Mouse (Mus musculus) midbrain, postnatal 0 days (tissue): ENCODE measurements at regions not wholly inside any gene's neighbourhood (a gene's known extent, or its start where the extent isn't known, plus 50 kb on each side); places are given as distances from the start of the nearest gene placed in this dataset.

Experiments used
- ATAC-seq: fragments of 200-750 bp; cut with Nextera tagmentation; 2 replicates; pipeline ENCODE4 v1.8.0; 2017; ENCODE audit warnings: moderate number of reproducible peaks, mild to moderate bottlenecking, moderate TSS enrichment, moderate library complexity; ENCODE audit not compliant: low FRiP score
- DNase-seq: peaks from one replicate; pipeline ENCODE4 v3.0.0-alpha.2; 2015; ENCODE audit warnings: low spot score
- H3K27ac ChIP-seq: fragments of 300-500 bp; sonication (generic); 2 replicates; pipeline ENCODE4 v1.5.1; 2014; ENCODE audit warnings: low read depth, mild to moderate bottlenecking, low read length, mixed read lengths
- H3K27me3 ChIP-seq: fragments of 300-500 bp; sonication (generic); 2 replicates; pipeline ENCODE4 v1.6.1; 2014; ENCODE audit warnings: low read length, control low read depth, mixed read lengths; ENCODE audit not compliant: insufficient read depth
- H3K36me3 ChIP-seq: fragments of 300-500 bp; sonication (generic); 2 replicates; pipeline ENCODE4 v1.6.1; 2014; ENCODE audit warnings: low read length, control low read depth, mixed read lengths; ENCODE audit not compliant: insufficient read depth
- H3K4me1 ChIP-seq: fragments of 300-500 bp; sonication (generic); 2 replicates; pipeline ENCODE4 v1.6.1; 2014; ENCODE audit warnings: mild to moderate bottlenecking, control low read depth, antibody characterized with exemption, low read length, mixed read lengths; ENCODE audit not compliant: insufficient read depth
- H3K4me2 ChIP-seq: fragments of 300-500 bp; sonication (generic); 2 replicates; pipeline ENCODE4 v1.6.1; 2014; ENCODE audit warnings: low read depth, mild to moderate bottlenecking, low read length, mixed read lengths; ENCODE audit not compliant: poor library complexity, severe bottlenecking
- H3K4me3 ChIP-seq: fragments of 300-500 bp; sonication (generic); 2 replicates; pipeline ENCODE4 v1.5.1; 2014; ENCODE audit warnings: low read depth, mild to moderate bottlenecking, low read length, moderate library complexity
- H3K9ac ChIP-seq: fragments of 300-500 bp; sonication (generic); replicated peaks from 2 replicates; pipeline ENCODE4 v1.6.1; 2014; ENCODE audit warnings: mild to moderate bottlenecking, low read length, moderate library complexity, mixed read lengths; ENCODE audit not compliant: poor library complexity, severe bottlenecking
- H3K9me3 ChIP-seq: fragments of 300-500 bp; sonication (generic); 2 replicates; pipeline ENCODE4 v1.6.1; 2016; ENCODE audit warnings: low read length, control low read depth
- CTCF ChIP-seq: IDR thresholded peaks from 2 replicates; pipeline ENCODE4 v1.5.1; 2016; ENCODE audit warnings: antibody characterized with exemption, mild to moderate bottlenecking
- WGBS: fragments of 180-500 bp; shearing (Covaris S2); extraction: QIAGEN DNeasy Blood & Tissue Kit; methylation state at CpG from one replicate; pipeline ENCODE4 v1.1.7; 2014; 5-methylcytosine and 5-hydroxymethylcytosine counted together

- no peak overlapping the region for H3K4me3 ChIP-seq
- DNase-seq (no peak), ATAC-seq (no peak)
- no peak overlapping the region for H3K4me2 ChIP-seq
- TF ChIP-seq CTCF, result no peak
- H3K27ac ChIP-seq, result no peak overlapping the region
- no peaks in the 10 kb centered on the region for H3K9me3 ChIP-seq
- 90% methylated on average over 3 of the region's 3 CpGs for WGBS
- no peaks in the 10 kb centered on the region for H3K4me1 ChIP-seq
- H3K27me3 ChIP-seq, result no peaks in the 10 kb centered on the region
- no peaks in the 10 kb centered on the region for H3K36me3 ChIP-seq
- no peak overlapping the region for H3K9ac ChIP-seq
Measured at GRCm38 (mm10) chr19:54555351-54555750, 511.4 kb downstream of the Adra2a start.

GRCm38 (mm10) chr19:54557984-54558383 lies 514.0 kb downstream of the Adra2a start:
- H3K4me3 ChIP-seq, result no peak overlapping the region
- no peaks in the 10 kb centered on the region for H3K4me1 ChIP-seq
- ATAC-seq (no peak), DNase-seq (no peak)
- no peaks in the 10 kb centered on the region for H3K36me3 ChIP-seq
- H3K9me3 ChIP-seq, result no peaks in the 10 kb centered on the region
- H3K27me3 ChIP-seq, result no peaks in the 10 kb centered on the region
- no peak overlapping the region for H3K9ac ChIP-seq
- no peak overlapping the region for H3K27ac ChIP-seq
- 44% methylated on average over 3 of the region's 3 CpGs for WGBS
- TF ChIP-seq CTCF, result no peak
- H3K4me2 ChIP-seq, result no peak overlapping the region

DNA sequence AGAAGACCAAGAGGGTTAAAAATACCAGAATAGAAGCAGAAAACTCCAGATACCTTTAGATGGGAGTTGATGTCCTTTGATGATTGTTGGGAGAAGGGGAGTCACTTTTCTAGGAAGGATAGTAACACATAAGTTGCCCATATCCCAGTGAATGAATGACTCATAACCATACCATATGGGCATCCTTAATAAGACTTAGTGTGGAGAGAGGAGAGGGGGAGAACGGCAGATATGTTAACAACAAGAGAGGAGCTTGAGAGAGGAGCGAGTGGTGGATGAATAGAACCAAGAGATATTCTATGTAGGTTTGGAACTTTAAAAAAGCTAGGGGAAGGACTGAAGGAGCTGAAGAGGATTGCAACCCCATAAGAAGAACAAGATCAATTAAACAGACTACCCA lies 539.6 kb downstream of the Adra2a start:
- DNase-seq, result no peak
- 92% methylated on average over 2 of the region's 2 CpGs for WGBS
- no peaks in the 10 kb centered on the region for H3K4me1 ChIP-seq
- ATAC-seq, result no peak
- H3K4me3 ChIP-seq, result no peak overlapping the region
- no peaks in the 10 kb centered on the region for H3K36me3 ChIP-seq
- no peak for TF ChIP-seq CTCF
- H3K9ac ChIP-seq, result no peak overlapping the region
- H3K9me3 ChIP-seq, result no peaks in the 10 kb centered on the region
- no peak overlapping the region for H3K4me2 ChIP-seq
- H3K27me3 ChIP-seq, result no peaks in the 10 kb centered on the region
- H3K27ac ChIP-seq, result no peak overlapping the region

DNA sequence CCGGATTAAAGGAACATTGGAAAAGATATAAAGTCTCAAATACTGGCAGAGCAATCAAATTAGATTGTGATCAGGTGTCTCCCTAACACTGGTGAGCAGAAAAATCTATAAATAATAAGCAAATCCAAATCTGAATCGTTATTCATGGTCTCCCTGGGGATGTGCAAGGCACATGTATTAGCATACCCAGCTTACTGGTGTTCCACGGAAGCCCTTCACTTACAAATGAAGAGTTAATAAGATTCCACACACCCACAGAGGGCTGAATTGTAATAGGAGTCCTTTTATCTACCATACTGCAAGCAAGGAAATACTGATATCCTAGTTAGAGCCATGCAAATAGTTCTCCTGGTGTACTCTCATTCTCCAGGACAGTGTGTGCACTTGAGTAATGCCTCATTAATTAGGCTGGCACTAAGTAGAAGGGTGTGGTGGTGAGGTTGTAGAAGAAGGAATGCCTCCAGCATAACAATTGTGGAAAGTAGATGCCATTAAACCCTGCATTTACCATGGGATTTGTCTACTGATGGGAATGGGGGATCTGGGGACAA lies 540.8 kb downstream of the Adra2a start:
- DNase-seq (no peak), ATAC-seq (no peak)
- H3K4me1 ChIP-seq, result no peaks in the 10 kb centered on the region
- no peak overlapping the region for H3K27ac ChIP-seq
- WGBS, result 29% methylated on average over 3 of the region's 3 CpGs
- H3K9me3 ChIP-seq, result no peaks in the 10 kb centered on the region
- no peak overlapping the region for H3K9ac ChIP-seq
- H3K27me3 ChIP-seq, result no peaks in the 10 kb centered on the region
- TF ChIP-seq CTCF, result no peak
- H3K36me3 ChIP-seq, result no peaks in the 10 kb centered on the region
- H3K4me2 ChIP-seq, result no peak overlapping the region
- H3K4me3 ChIP-seq, result no peak overlapping the region

DNA sequence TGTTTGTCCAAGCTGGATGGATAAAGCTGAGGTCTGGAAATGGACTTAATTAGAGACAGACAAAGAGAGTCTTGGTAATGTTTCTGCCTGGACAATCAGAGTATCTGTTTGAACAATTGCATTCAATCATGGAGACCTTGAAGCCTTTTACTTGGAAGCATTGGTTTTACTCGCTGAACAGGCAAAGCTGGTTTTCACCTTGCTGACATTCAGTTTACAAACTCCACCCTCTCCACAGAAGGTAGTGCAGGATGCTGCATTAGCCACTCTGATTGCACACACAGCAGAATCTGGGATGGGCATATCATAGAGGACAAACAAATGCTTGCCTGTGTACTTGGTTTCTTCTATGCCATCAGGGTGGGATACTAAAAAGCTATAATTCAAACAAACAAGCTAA lies 541.4 kb downstream of the Adra2a start:
- no peak for DNase-seq
- Histone ChIP-seq H3K9me3 (no peaks in the 10 kb centered on the region), H3K9ac (no peak overlapping the region), H3K27ac (no peak overlapping the region), H3K4me3 (no peak overlapping the region), H3K27me3 (no peaks in the 10 kb centered on the region), H3K36me3 (no peaks in the 10 kb centered on the region), H3K4me2 (no peak overlapping the region), H3K4me1 (no peaks in the 10 kb centered on the region)
- ATAC-seq, result no peak
- 75% methylated on average over 1 of the region's 1 CpGs for WGBS
- no peak for TF ChIP-seq CTCF

GRCm38 (mm10) chr19:54603345-54603744 lies 523.7 kb downstream of the Gpam start:
- Histone ChIP-seq H3K4me3 (no peak overlapping the region), H3K9ac (no peak overlapping the region), H3K9me3 (no peaks in the 10 kb centered on the region), H3K27ac (no peak overlapping the region), H3K27me3 (no peaks in the 10 kb centered on the region), H3K4me1 (no peaks in the 10 kb centered on the region), H3K4me2 (no peak overlapping the region), H3K36me3 (no peaks in the 10 kb centered on the region)
- WGBS, result 93% methylated on average over 6 of the region's 6 CpGs
- no peak for TF ChIP-seq CTCF
- ATAC-seq (no peak), DNase-seq (no peak)
